ENCODE assay signal across 13 mouse cellular contexts in the genomic region with DNA sequence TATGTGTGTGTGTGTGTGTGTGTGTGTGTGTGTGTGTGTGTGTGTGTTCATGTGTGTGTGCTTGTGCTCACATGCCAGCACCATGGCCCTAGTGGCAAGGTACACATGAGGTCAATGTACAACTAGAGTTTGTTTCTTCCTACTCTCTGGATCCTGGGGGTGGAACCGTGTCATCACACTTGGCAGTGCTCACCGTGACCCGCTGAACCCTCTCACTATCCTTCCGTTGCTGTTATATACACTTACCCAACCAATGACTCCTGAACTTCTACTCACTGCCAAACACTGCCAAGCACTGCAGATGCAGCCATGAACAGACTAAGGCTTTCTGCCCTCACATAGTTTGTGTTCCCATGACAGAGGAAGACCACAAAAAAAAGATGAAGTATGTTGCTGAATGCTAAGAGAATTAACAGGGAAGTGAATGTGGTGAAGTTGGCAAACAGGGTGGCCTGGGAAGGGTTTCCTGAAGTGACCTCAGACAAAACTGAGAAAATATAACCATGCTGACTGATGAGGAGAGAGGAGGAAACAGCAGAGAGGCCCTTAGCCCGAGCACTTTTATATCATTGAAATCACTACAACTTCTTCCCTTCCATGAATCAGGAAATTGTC. TPM values are rescaled to one million over a fixed set of nuclear protein-coding genes. Genes with fewer than 3 reads are reported as not detected.
DNase-seq lines count a peak whose midpoint lies in the region; ATAC-seq and TF ChIP-seq lines count a peak whose summit lies in the region.
"Had no signal": no experiment of that assay in that cellular context is flagged by ENCODE, and none has a peak within 500 bp of the region (broad histone marks: within the 10 kb centered on the region; RNA-seq: fewer than 3 reads in every experiment).

No protein-coding gene starts in this region.

- peak; percentile 15 to 18 for DNase-seq in heart, postnatal 10 days
- DNase-seq in heart, postnatal 25 days (ENCODE audit: low spot score): no peak
- no peak for DNase-seq in urinary bladder, postnatal 36 days (ENCODE audit: low spot score in 2 of 2)
- DNase-seq in left cerebral cortex, adult 2 months (ENCODE audit: extremely low spot score in 1 of 2, low spot score in 2 of 2): no peak
- DNase-seq: cerebellum, adult 9-11 months; thymus, adult 2 months had no signal

- ATAC-seq in common myeloid progenitor, adult 5-6 weeks (replicated peaks; ENCODE audit: low read depth, poor library complexity, severe bottlenecking): peak; percentile 95
- ATAC-seq in liver, embryonic 15.5 days (ENCODE audit: insufficient read depth): peak; percentile 61; the same call in 1 of the 2 replicates
- ATAC-seq in megakaryocyte progenitor cell, adult 5-6 weeks (replicated peaks; ENCODE audit: poor library complexity): peak; percentile 92
- no peak for ATAC-seq in frontal cortex, adult (ENCODE audit: low TSS enrichment)
- ATAC-seq: intestine, postnatal 0 days; Patski had no signal

- no peak overlapping the region for H3K27ac ChIP-seq in liver, embryonic 15.5 days (replicated peaks)
- H3K27ac ChIP-seq in left cerebral cortex, adult 2 months: no peak overlapping the region
- H3K27ac ChIP-seq: embryonic facial prominence, embryonic 15.5 days had no signal

- TF ChIP-seq CTCF in left cerebral cortex, adult 2 months (IDR thresholded peaks at IDR 0.05): no peak

- no peak overlapping the region for H3K9ac ChIP-seq in liver, embryonic 15.5 days
- H3K9ac ChIP-seq: embryonic facial prominence, embryonic 15.5 days had no signal

- intact Hi-C loops in heart, postnatal 10 days (cut with DNase I): no loop called here
- intact Hi-C loops in heart, postnatal 25 days (cut with DNase I): no loop called here
- intact Hi-C loops in left cerebral cortex, adult 2 months (cut with DNase I): no loop called here

- H3K4me2 ChIP-seq in liver, embryonic 15.5 days: no peak overlapping the region
- H3K4me2 ChIP-seq: embryonic facial prominence, embryonic 15.5 days had no signal

- 41% methylated on average over 5 of the region's 5 CpGs for WGBS in liver, embryonic 15.5 days (ENCODE audit: insufficient replicate concordance)

- H3K36me3 ChIP-seq in liver, embryonic 15.5 days (replicated peaks): no peaks in the 10 kb centered on the region

- no peak overlapping the region for H3K4me3 ChIP-seq in liver, embryonic 15.5 days (replicated peaks)
- H3K4me3 ChIP-seq in left cerebral cortex, adult 2 months: no peak overlapping the region
- H3K4me3 ChIP-seq: embryonic facial prominence, embryonic 15.5 days had no signal

- H3K27me3 ChIP-seq in liver, embryonic 15.5 days: no peaks in the 10 kb centered on the region
- H3K27me3 ChIP-seq: embryonic facial prominence, embryonic 15.5 days; Patski had no signal

- H3K4me1 ChIP-seq in liver, embryonic 15.5 days (replicated peaks): peaks cover 4% of the 10 kb centered on the region; the same call in 1 of the 2 replicates
- H3K4me1 ChIP-seq: embryonic facial prominence, embryonic 15.5 days had no signal

- no peaks in the 10 kb centered on the region for H3K9me3 ChIP-seq in liver, embryonic 15.5 days (replicated peaks)
- H3K9me3 ChIP-seq: embryonic facial prominence, embryonic 15.5 days had no signal

RNA-seq across cellular contexts. Expression of a gene that starts 3.7 kb away (rescaled TPM):
- under 1 TPM; 0.35 to 0.38 TPM for total RNA-seq in heart, postnatal 10 days (2021)
- under 1 TPM in 1 of 2 experiments, not detected in 1; 0.11 TPM for total RNA-seq in heart, postnatal 25 days (2021)
- total RNA-seq in common myeloid progenitor, adult 5-6 weeks (2017): not detected in 2 replicates
- polyA plus RNA-seq in liver, embryonic 15.5 days (2015; fragmentation: Nextera tagmentation; extraction: Ambion mirVana): 0.05 and 0.07 TPM in 2 replicates
- not detected in 2 replicates for total RNA-seq in megakaryocyte progenitor cell, adult 5-6 weeks (2015)
- not detected in 2 replicates for total RNA-seq in megakaryocyte progenitor cell, adult 5-6 weeks (2017)
- not detected for total RNA-seq in left cerebral cortex, adult 2 months (2021)
- polyA plus RNA-seq: intestine, postnatal 0 days; Patski had no signal

RNA-seq across cellular contexts. Expression of a gene that starts 39.4 kb away (rescaled TPM):
- total RNA-seq in heart, postnatal 10 days (2021): 10 to 100 TPM; 31.0 to 37.3 TPM
- total RNA-seq in heart, postnatal 25 days (2021): 10 to 100 TPM; 45.8 to 60.2 TPM
- 47.0 and 94.6 TPM in 2 replicates for total RNA-seq in common myeloid progenitor, adult 5-6 weeks (2017)
- polyA plus RNA-seq in liver, embryonic 15.5 days (2015; fragmentation: Nextera tagmentation; extraction: Ambion mirVana): 17.6 and 18.1 TPM in 2 replicates
- 39.7 and 45.1 TPM in 2 replicates for total RNA-seq in megakaryocyte progenitor cell, adult 5-6 weeks (2015)
- 54.6 and 55.7 TPM in 2 replicates for total RNA-seq in megakaryocyte progenitor cell, adult 5-6 weeks (2017)
- total RNA-seq in left cerebral cortex, adult 2 months (2021): 100 to 1,000 TPM; 167 to 172 TPM

Comparison
In these comparisons a context has a peak if more than half of its experiments do, and no peak if none do; other contexts are left out.
1. DNase-seq: peak in heart, postnatal 10 days (2 of 2); none in heart, postnatal 25 days (single experiment), urinary bladder, postnatal 36 days (0 of 2) and left cerebral cortex, adult 2 months (0 of 2).